Mouse (Mus musculus): ENCODE results near the gene Acot13.
"Not testable (repeated sequence)": the region's sequence is repeated elsewhere in the genome, so short reads cannot be mapped to it uniquely, and the experiment has no call there.

The Acot13 gene

GRCm38 (mm10) chr13:24831353-24832130 is at the start of gene Acot13, which contains the start of gene Tdp2:
Acot13 (minus strand) TSS chr13:24831540.
Tdp2 (plus strand) TSS chr13:24831679.
- peak; percentile 93 for DNase-seq (ENCODE audit: low spot score)

DNA sequence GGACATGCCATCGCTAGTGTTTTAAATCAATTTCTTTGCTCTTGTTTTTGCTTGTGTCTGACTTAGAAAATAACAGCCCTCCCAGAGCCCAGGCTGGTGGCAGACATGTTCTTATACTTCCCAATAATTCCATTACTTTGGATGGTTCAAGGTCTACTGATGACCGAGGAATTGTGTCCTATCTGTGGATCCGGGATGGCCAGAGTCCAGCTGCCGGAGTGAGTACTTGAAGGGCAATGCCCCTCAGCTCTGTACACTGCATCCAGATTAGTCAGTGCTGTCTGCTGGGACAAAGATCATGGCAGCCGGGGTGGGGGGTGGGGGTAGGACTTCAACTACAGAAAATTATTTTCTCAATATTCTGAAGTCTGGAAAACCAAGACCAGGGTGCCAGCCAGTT is 49.4 kb upstream of the Acot13 start:
- DNase-seq (ENCODE audit: low spot score) = no peak

- DNase-seq (ENCODE audit: low spot score) = no peak
These were observed 48.9 kb upstream of the Acot13 start for GRCm38 (mm10) chr13:24880208-24880607.

DNA sequence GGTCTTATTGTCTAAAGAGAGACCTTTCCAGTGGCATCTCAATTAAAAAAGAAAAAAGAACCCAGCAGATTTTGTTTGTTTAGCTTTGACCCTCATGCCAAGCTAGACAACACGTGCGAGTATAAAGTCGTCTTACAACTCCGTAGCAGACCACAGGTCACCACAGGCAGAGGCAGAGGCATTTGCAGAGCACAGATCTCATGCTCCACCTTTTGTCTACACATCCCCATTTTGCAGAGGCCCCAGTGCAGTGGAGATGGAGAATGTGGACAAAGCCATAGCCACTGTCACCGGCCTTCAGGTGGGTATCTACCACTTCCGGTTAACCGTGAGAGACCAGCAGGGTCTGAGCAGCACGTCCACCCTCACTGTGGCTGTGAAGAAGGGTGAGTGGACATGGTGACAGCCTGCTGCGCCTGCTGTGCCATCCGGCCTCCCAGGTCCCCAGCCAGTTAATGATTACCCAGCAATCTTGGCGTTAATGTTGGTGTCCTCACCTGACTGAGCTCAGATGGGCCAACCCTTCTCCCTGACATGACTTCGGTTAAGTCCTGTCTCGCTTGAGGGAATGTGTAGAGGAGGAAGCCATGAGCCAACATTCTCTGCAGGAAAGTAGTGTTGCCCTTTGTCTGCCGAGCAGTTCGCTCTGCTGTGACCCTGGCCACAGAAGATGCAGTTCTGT is 48.2 kb upstream of the Acot13 start:
- no peak for DNase-seq (ENCODE audit: low spot score)

- DNase-seq (ENCODE audit: low spot score) = no peak
These were observed 36.9 kb upstream of the Acot13 start for GRCm38 (mm10) chr13:24868233-24868632.

- DNase-seq (ENCODE audit: low spot score) = no peak
These were observed 36.4 kb upstream of the Acot13 start for GRCm38 (mm10) chr13:24867789-24868188.

- no peak for DNase-seq (ENCODE audit: low spot score)
These were observed 35.4 kb upstream of the Acot13 start for GRCm38 (mm10) chr13:24866430-24867402.

DNA sequence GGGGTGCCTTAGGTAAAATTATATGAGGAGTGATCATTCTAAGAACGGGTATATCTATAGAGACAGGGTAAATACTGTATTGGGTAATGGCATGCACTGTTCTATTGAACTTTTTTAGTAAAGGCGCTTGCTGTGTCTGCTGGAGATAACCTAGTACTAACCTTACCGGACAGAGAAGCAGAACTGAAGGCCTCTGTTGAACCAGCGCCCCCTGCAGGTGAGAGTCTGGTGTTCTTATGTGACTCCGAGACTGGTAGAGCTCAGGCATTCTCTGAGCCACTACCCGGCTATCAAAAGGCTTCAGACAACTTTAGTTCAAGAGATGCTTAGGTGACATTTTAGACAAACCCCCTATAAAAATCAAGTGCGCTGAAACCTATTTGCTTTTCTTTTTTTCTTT is 31.2 kb upstream of the Acot13 start:
- DNase-seq (ENCODE audit: low spot score) = peak; percentile 62

- no peak for DNase-seq (ENCODE audit: low spot score)
These were observed 30.7 kb upstream of the Acot13 start for GRCm38 (mm10) chr13:24862021-24862420.

DNA sequence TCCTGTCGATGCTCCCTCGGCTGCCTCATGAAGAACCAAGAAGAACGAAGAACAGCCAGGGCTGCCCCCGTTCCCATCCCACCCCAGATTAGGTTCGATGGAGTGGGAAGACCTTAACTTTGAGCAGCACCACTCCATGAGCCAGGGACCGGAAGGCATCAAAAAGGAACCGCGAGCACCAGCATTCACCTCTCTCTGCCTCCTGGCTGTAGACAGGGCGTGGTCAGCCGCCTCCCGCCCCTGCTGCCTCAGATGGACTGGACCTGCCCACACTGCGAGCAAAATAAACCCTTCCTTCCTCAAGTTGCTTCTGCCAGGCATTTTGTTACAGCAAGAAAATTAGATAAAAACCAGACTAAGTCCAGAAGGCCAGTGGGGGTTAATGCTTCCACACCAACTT is 29.7 kb upstream of the Acot13 start:
- no peak for DNase-seq (ENCODE audit: low spot score)

DNA sequence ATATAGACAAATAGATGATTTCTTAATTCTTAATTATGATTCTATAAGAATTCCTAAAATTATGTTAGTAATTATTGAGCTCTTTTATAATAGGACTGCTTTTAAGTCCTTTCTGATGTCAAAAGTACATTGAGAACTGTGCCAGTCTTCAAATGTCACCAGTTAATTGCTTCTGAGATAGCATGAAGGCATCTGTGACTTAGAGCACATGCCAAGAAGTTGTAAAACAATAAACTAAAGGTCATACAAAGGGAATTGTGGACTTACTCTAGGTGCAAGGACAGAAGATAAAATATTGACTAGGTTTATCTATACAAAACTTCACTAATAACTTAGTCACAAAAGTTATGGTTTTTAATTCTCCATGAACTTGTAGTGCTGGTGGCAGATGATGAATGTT is 27.8 kb upstream of the Acot13 start:
- DNase-seq (ENCODE audit: low spot score) = no peak

DNA sequence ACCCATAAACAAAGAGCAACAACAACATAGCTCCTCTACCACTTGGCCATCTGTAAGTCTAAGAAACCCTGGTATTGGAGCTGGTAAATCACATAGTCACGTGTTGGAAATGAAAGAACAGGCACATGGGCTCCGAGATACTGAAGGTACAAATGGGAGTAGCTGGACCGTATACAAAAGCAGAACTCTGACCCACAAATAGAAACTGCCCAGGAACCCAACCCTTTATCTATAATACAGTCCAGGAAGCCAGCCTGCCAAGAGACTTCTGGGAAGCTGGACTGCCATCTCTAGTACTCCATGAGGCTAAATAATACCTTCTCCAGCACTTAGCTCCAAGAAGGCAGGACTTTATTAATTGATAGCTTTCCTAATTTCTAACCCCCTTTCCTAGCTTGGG is 21.2 kb upstream of the Acot13 start:
- no peak for DNase-seq (ENCODE audit: low spot score)

DNA sequence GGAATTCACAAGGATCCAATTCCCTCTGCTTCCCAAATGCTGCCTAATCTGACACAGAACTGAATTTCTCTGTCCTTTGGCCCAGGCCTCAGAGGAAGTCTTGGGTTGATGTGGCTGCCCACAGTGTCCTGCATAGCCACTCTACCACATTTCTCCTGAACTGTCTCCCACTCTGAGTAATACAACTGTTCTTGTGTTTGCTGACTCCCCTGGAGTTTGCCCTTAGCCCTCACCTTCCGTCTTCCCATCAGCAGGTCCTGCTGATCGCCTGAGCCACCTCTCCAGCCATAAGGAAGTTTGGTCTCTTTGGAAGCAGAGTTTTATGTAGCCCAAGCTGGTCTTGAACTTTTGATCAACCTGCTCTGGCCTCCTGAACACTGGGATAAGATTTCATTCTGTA is 20.6 kb upstream of the Acot13 start:
- DNase-seq (ENCODE audit: low spot score) = no peak

GRCm38 (mm10) chr13:24849318-24849717 is 18.0 kb upstream of the Acot13 start:
- DNase-seq (ENCODE audit: low spot score) = no peak

DNA sequence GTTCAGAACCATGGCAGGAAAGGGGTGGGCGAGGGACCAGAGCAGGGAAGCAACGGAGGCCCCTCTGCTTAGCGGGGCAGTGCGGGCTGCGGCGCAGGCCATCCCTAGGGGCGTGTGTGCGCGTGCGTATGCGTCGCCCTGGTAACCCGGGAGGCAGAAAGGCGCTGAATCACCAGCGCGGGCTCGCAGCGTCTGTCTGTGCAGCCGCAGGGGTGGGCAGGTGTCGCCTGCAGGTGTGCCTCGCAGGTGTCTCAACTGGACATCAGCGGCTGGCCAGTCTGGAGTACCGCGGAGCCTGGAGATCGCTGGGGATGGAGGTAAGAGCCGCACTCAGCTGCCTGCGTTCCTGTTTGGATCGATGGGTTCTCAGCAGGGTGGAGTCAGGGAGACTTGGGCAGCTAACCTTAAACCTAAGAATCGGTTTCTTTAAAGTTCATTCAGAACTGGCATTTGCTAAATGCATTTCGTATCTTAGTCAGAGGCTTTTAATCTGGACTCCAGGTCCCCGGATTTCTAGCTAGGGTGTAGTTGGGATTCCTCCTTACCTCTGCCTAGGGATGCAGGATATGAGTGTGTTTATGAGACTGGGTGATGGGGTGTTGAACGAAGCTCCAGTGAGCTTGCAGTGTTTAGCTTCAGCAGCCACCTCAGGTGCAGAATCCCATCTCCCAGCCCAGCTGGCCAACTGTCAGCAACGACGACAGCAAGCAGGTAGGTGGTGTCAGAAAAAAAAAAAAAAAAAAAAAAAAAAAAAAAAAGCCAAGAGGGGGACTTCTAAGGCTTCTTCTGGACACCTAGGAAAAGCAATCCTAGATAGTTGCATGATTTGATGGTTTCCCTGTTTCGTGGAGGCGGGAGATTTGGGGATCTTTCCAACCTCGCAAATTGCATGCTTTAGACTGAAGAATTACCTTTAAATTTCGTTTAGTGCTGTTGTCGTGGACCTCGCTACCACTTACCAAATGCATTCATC is 13.9 kb upstream of the Acot13 start, which contains the start of gene D130043K22Rik:
TSS of gene D130043K22Rik (plus strand) at position 153 of the 973 bp plus-strand sequence.
- DNase-seq (ENCODE audit: low spot score) = peak; percentile 66

DNA sequence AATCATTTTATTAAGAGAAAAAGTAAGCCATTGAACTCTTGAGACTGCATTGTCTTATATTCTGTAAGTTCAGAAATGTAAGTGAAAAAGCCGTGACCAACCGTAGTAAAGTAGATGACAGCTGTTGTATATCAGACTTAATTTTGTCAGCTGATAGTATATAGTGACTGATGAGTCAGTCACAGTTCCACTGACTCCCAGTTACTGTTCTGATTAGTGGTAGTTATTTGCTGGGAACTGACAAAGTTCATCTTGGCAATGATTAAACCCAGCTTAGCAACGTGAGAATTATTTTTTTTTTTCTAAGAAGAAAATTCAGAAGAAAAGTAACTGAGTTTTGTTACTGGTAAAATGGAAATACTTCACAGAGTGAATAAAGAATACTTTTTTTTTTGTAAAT is 10.4 kb upstream of the Acot13 start:
- DNase-seq (ENCODE audit: low spot score) = no peak

DNA sequence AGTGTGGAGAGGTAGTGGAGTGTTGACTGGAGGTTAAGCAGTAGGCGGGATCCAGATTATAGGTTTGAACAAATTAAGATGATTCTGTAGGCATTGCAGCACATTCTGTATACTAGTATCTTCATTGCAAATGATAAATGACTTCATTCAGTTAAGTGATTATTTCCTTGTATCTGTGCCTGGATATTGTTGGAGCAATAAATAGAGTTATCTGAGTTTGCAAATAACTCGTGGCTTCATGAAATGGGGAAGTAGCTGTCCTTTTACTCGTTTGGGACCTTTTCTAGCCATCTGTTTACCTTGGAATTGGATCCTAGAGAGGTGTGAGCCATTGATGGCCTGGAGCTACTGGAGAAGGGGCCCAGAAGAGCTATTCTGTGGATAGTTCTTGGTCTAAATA is 8.5 kb upstream of the Acot13 start:
- DNase-seq (ENCODE audit: low spot score) = no peak

DNA sequence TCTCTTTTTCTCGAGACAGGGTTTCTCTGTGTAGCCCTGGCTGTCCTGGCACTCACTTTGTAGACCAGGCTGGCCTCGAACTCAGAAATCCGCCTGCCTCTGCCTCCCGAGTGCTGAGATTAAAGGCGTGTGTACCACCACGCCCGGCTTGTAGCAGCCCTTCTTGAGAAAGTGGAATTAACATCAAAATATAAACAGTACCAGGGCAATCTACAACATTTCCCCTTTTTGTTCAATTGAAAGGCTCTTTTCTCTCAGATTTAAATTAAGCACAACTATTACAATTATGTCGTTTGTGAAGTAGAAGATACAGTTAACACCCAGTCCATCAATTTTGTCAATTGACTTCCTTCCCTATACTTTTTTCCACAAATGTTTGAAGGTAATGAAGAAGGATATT is 6.4 kb upstream of the Acot13 start:
- not testable (repeated sequence) for DNase-seq (ENCODE audit: low spot score)

- DNase-seq (ENCODE audit: low spot score) = no peak
These were observed 1.4 kb upstream of the Acot13 start for GRCm38 (mm10) chr13:24832811-24833155.

GRCm38 (mm10) chr13:24832131-24832810 is 931 bp upstream of the Acot13 start:
- DNase-seq (ENCODE audit: low spot score) = no peak
